Mouse (Mus musculus) kidney, embryonic 15.5 days (tissue): ENCODE measurements at regions not wholly inside any gene's neighbourhood (a gene's known extent, or its start where the extent isn't known, plus 50 kb on each side); places are given as distances from the start of the nearest gene placed in this dataset.

ENCODE experiments used
- ATAC-seq: fragments of 200-750 bp; cut with Nextera tagmentation; replicated peaks from 2 replicates; pipeline ENCODE4 v1.8.0; 2017; ENCODE audit warnings: moderate TSS enrichment; ENCODE audit not compliant: low FRiP score
- H3K27ac ChIP-seq: fragments of 300-500 bp; sonication (generic); 2 replicates; pipeline ENCODE4 v1.5.1; 2015; ENCODE audit warnings: mild to moderate bottlenecking, inconsistent platforms
- H3K27me3 ChIP-seq: fragments of 300-500 bp; sonication (generic); 2 replicates; pipeline ENCODE4 v1.6.1; 2015; ENCODE audit warnings: inconsistent platforms
- H3K36me3 ChIP-seq: fragments of 300-500 bp; sonication (generic); 2 replicates; pipeline ENCODE4 v1.6.1; 2015; ENCODE audit warnings: inconsistent platforms
- H3K4me1 ChIP-seq: fragments of 300-500 bp; sonication (generic); 2 replicates; pipeline ENCODE4 v1.6.1; 2015; ENCODE audit warnings: inconsistent platforms
- H3K4me2 ChIP-seq: fragments of 300-500 bp; sonication (generic); 2 replicates; pipeline ENCODE4 v1.6.1; 2015; ENCODE audit warnings: moderate library complexity, mild to moderate bottlenecking, inconsistent platforms
- H3K4me3 ChIP-seq: fragments of 300-500 bp; sonication (generic); replicated peaks from 2 replicates; pipeline ENCODE4 v1.5.1; 2015; ENCODE audit warnings: mild to moderate bottlenecking, inconsistent platforms
- H3K9ac ChIP-seq: fragments of 300-500 bp; sonication (generic); 2 replicates; pipeline ENCODE4 v1.6.1; 2015; ENCODE audit warnings: mild to moderate bottlenecking, inconsistent platforms
- H3K9me3 ChIP-seq: fragments of 300-500 bp; sonication (generic); replicated peaks from 2 replicates; pipeline ENCODE4 v1.6.1; 2016; ENCODE audit warnings: inconsistent platforms
- WGBS: fragments of 180-500 bp; shearing (Covaris S2); methylation state at CpG from one replicate; pipeline ENCODE4 v1.1.7; 2015; ENCODE audit warnings: mixed read lengths; 5-methylcytosine and 5-hydroxymethylcytosine counted together

- WGBS, result 78% methylated on average over 2 of the region's 2 CpGs
- no peak overlapping the region for H3K9ac ChIP-seq
- no peaks in the 10 kb centered on the region for H3K27me3 ChIP-seq
Measured at GRCm38 (mm10) chr5:116963106-116963505, 152.8 kb downstream of the Suds3 start.

GRCm38 (mm10) chr5:116960041-116960440 lies 155.9 kb downstream of the Suds3 start:
- Histone ChIP-seq H3K4me1 (no peaks in the 10 kb centered on the region), H3K4me2 (no peak overlapping the region), H3K27me3 (no peaks in the 10 kb centered on the region), H3K36me3 (no peaks in the 10 kb centered on the region), H3K27ac (no peak overlapping the region), H3K9ac (no peak overlapping the region), H3K4me3 (no peak overlapping the region), H3K9me3 (no peaks in the 10 kb centered on the region)
- 50% methylated on average over 8 of the region's 8 CpGs for WGBS
- no peak for ATAC-seq

More at GRCm38 (mm10) chr5:116963106-116963505, 152.8 kb downstream of the Suds3 start:
- no peaks in the 10 kb centered on the region for H3K9me3 ChIP-seq
- no peak overlapping the region for H3K27ac ChIP-seq
- no peaks in the 10 kb centered on the region for H3K4me1 ChIP-seq
- no peak overlapping the region for H3K4me2 ChIP-seq
- no peak for ATAC-seq
- no peaks in the 10 kb centered on the region for H3K36me3 ChIP-seq
- H3K4me3 ChIP-seq, result no peak overlapping the region

- no peaks in the 10 kb centered on the region for H3K4me1 ChIP-seq
- no peak overlapping the region for H3K9ac ChIP-seq
- no peaks in the 10 kb centered on the region for H3K27me3 ChIP-seq
- H3K9me3 ChIP-seq, result no peaks in the 10 kb centered on the region
- 79% methylated on average over 5 of the region's 5 CpGs for WGBS
- H3K4me2 ChIP-seq, result no peak overlapping the region
- no peaks in the 10 kb centered on the region for H3K36me3 ChIP-seq
- no peak overlapping the region for H3K4me3 ChIP-seq
- no peak for ATAC-seq
- no peak overlapping the region for H3K27ac ChIP-seq
Measured at GRCm38 (mm10) chr5:116958141-116958540, 157.8 kb downstream of the Suds3 start.

GRCm38 (mm10) chr5:116956572-116956971 lies 159.3 kb downstream of the Suds3 start:
- Histone ChIP-seq H3K4me1 (no peaks in the 10 kb centered on the region), H3K9me3 (no peaks in the 10 kb centered on the region)

GRCm38 (mm10) chr5:116950280-116950881 lies 165.5 kb downstream of the Suds3 start:
- ATAC-seq, result no peak
- Histone ChIP-seq H3K9ac (no peak overlapping the region), H3K9me3 (no peaks in the 10 kb centered on the region), H3K36me3 (no peaks in the 10 kb centered on the region), H3K4me2 (no peak overlapping the region), H3K27ac (no peak overlapping the region), H3K4me3 (no peak overlapping the region), H3K27me3 (no peaks in the 10 kb centered on the region), H3K4me1 (no peaks in the 10 kb centered on the region)
- WGBS, result 11% methylated on average over 4 of the region's 4 CpGs

More at GRCm38 (mm10) chr5:116956572-116956971, 159.3 kb downstream of the Suds3 start:
- no peak overlapping the region for H3K4me3 ChIP-seq
- no peak overlapping the region for H3K27ac ChIP-seq
- WGBS, result 62% methylated on average over 13 of the region's 13 CpGs
- ATAC-seq, result no peak
- H3K9ac ChIP-seq, result no peak overlapping the region
- no peaks in the 10 kb centered on the region for H3K27me3 ChIP-seq
- H3K4me2 ChIP-seq, result no peak overlapping the region
- no peaks in the 10 kb centered on the region for H3K36me3 ChIP-seq

- Histone ChIP-seq H3K4me3 (no peak overlapping the region), H3K36me3 (no peaks in the 10 kb centered on the region), H3K27ac (0 out of 2 replicates have a peak overlapping the region, but pooled peaks have one; percentile 51), H3K27me3 (no peaks in the 10 kb centered on the region), H3K4me1 (no peaks in the 10 kb centered on the region), H3K9ac (no peak overlapping the region), H3K9me3 (no peaks in the 10 kb centered on the region), H3K4me2 (no peak overlapping the region)
- ATAC-seq, result peak; percentile 76
- WGBS, result 40% methylated on average over 5 of the region's 5 CpGs
Measured at GRCm38 (mm10) chr5:116934585-116934984, 181.3 kb downstream of the Suds3 start.

- no peaks in the 10 kb centered on the region for H3K36me3 ChIP-seq
- ATAC-seq, result peak; percentile 67; the same call in 1 of the 2 replicates
- H3K9me3 ChIP-seq, result no peaks in the 10 kb centered on the region
- no peak overlapping the region for H3K4me3 ChIP-seq
- H3K27me3 ChIP-seq, result no peaks in the 10 kb centered on the region
- H3K4me2 ChIP-seq, result no peak overlapping the region
- H3K27ac ChIP-seq, result 0 out of 2 replicates have a peak overlapping the region, but pooled peaks have one; percentile 51
- no peak overlapping the region for H3K9ac ChIP-seq
- H3K4me1 ChIP-seq, result no peaks in the 10 kb centered on the region
- WGBS, result 17% methylated on average over 3 of the region's 3 CpGs
Measured at GRCm38 (mm10) chr5:116934151-116934550, 181.8 kb downstream of the Suds3 start.

- 92% methylated on average over 5 of the region's 5 CpGs for WGBS
- Histone ChIP-seq H3K4me2 (no peak overlapping the region), H3K27me3 (no peaks in the 10 kb centered on the region), H3K9me3 (no peaks in the 10 kb centered on the region), H3K36me3 (no peaks in the 10 kb centered on the region), H3K27ac (no peak overlapping the region), H3K9ac (no peak overlapping the region), H3K4me3 (no peak overlapping the region), H3K4me1 (no peaks in the 10 kb centered on the region)
- no peak for ATAC-seq
Measured at GRCm38 (mm10) chr5:116933105-116933504, 182.8 kb downstream of the Suds3 start.

GRCm38 (mm10) chr5:116923761-116924160 lies 192.2 kb downstream of the Suds3 start:
- WGBS, result 76% methylated on average over 4 of the region's 4 CpGs
- Histone ChIP-seq H3K27me3 (no peaks in the 10 kb centered on the region), H3K27ac (no peak overlapping the region), H3K9me3 (no peaks in the 10 kb centered on the region), H3K4me2 (no peak overlapping the region), H3K4me1 (no peaks in the 10 kb centered on the region), H3K9ac (no peak overlapping the region), H3K4me3 (no peak overlapping the region), H3K36me3 (no peaks in the 10 kb centered on the region)
- ATAC-seq, result no peak

GRCm38 (mm10) chr5:116922059-116922671 lies 193.7 kb downstream of the Suds3 start:
- 51% methylated on average over 17 of the region's 17 CpGs for WGBS
- no peak overlapping the region for H3K9ac ChIP-seq
- H3K4me2 ChIP-seq, result no peak overlapping the region
- H3K4me1 ChIP-seq, result no peaks in the 10 kb centered on the region
- H3K36me3 ChIP-seq, result no peaks in the 10 kb centered on the region
- no peaks in the 10 kb centered on the region for H3K9me3 ChIP-seq
- ATAC-seq, result no peak
- no peaks in the 10 kb centered on the region for H3K27me3 ChIP-seq
- H3K27ac ChIP-seq, result no peak overlapping the region
- H3K4me3 ChIP-seq, result no peak overlapping the region

- no peaks in the 10 kb centered on the region for H3K27me3 ChIP-seq
- H3K4me3 ChIP-seq, result no peak overlapping the region
- H3K4me2 ChIP-seq, result no peak overlapping the region
- no peak overlapping the region for H3K27ac ChIP-seq
- no peaks in the 10 kb centered on the region for H3K9me3 ChIP-seq
- WGBS, result 36% methylated on average over 12 of the region's 12 CpGs
- no peaks in the 10 kb centered on the region for H3K36me3 ChIP-seq
- no peak overlapping the region for H3K9ac ChIP-seq
- ATAC-seq, result no peak
- H3K4me1 ChIP-seq, result no peaks in the 10 kb centered on the region
Measured at GRCm38 (mm10) chr5:116914876-116915275, 201.0 kb downstream of the Suds3 start.

- Histone ChIP-seq H3K4me1 (no peaks in the 10 kb centered on the region), H3K27me3 (no peaks in the 10 kb centered on the region), H3K9me3 (no peaks in the 10 kb centered on the region), H3K27ac (no peak overlapping the region), H3K4me2 (no peak overlapping the region), H3K36me3 (no peaks in the 10 kb centered on the region), H3K9ac (no peak overlapping the region), H3K4me3 (no peak overlapping the region)
- no peak for ATAC-seq
- 89% methylated on average over 5 of the region's 5 CpGs for WGBS
Measured at GRCm38 (mm10) chr5:116900846-116901245, 215.1 kb downstream of the Suds3 start.

- Histone ChIP-seq H3K4me3 (no peak overlapping the region), H3K4me2 (no peak overlapping the region), H3K9ac (no peak overlapping the region), H3K4me1 (no peaks in the 10 kb centered on the region), H3K36me3 (no peaks in the 10 kb centered on the region), H3K27ac (no peak overlapping the region), H3K9me3 (no peaks in the 10 kb centered on the region), H3K27me3 (no peaks in the 10 kb centered on the region)
- no peak for ATAC-seq
- 92% methylated on average over 5 of the region's 5 CpGs for WGBS
Measured at GRCm38 (mm10) chr5:116897391-116897790, 218.5 kb downstream of the Suds3 start.
